Mouse (Mus musculus): ENCODE measurements at regions not wholly inside any gene's neighbourhood (a gene's known extent, or its start where the extent isn't known, plus 50 kb on each side); places are given as distances from the start of the nearest gene placed in this dataset.
"Not testable (repeated sequence)": the region's sequence is repeated elsewhere in the genome, so short reads cannot be mapped to it uniquely, and the experiment has no call there.

DNA sequence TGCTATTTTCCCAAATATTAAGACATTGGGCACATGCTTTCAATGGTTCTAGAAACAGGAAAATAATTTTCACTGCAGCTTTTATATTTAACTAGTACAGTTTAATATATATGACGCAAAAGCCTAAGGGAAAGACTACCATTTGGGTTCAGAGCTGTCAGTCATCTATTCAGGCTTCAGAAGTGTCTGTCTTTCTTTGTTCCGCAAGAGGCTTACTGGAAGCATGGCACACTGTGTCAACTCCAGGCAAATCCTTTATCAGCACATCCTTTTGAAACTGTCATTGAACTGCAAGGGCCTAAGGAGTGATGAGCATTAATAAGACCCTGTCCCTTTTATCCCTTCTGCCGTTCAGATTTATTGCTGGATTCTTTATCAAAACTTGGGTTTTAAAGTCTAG lies 158.2 kb downstream of the Gm5152 start:
- H3K4me3 ChIP-seq (replicated peaks); H3K27me3 ChIP-seq; H3K9ac ChIP-seq; H3K4me2 ChIP-seq; H3K36me3 ChIP-seq; ATAC-seq (replicated peaks; ENCODE audit: low FRiP score); H3K9me3 ChIP-seq (replicated peaks); H3K27ac ChIP-seq; H3K4me1 ChIP-seq: not testable (repeated sequence)
- 85% methylated on average over 3 of the region's 3 CpGs for WGBS

DNA sequence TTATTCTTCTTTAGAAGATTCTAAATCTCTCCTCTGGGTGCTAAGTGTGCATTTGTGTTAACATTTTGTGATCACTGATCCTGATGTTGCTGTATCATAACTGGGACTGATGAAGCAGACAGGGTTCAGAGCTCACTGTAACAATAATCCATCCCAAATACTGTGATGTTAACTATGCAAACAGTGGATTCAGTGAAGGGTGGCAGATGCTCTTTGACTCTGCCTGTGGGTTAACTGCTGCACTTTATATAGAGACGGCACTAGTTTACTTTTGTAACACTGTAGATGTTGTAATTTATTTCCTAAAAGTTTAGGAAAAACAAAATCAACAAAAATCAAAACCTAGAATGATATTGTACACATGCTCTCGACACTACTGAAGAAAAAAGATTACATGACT lies 190.9 kb downstream of the Gm5152 start:
- H3K4me2 ChIP-seq = no peak overlapping the region
- ATAC-seq (replicated peaks; ENCODE audit: low FRiP score) = peak; percentile 79; the same call in 1 of the 2 replicates
- H3K4me3 ChIP-seq (replicated peaks) = no peak overlapping the region
- H3K27ac ChIP-seq = no peak overlapping the region
- H3K9ac ChIP-seq = no peak overlapping the region
- H3K9me3 ChIP-seq (replicated peaks) = no peaks in the 10 kb centered on the region
- H3K36me3 ChIP-seq = no peaks in the 10 kb centered on the region
- WGBS = 32% methylated on average over 2 of the region's 2 CpGs
- no peaks in the 10 kb centered on the region for H3K27me3 ChIP-seq
- no peaks in the 10 kb centered on the region for H3K4me1 ChIP-seq

DNA sequence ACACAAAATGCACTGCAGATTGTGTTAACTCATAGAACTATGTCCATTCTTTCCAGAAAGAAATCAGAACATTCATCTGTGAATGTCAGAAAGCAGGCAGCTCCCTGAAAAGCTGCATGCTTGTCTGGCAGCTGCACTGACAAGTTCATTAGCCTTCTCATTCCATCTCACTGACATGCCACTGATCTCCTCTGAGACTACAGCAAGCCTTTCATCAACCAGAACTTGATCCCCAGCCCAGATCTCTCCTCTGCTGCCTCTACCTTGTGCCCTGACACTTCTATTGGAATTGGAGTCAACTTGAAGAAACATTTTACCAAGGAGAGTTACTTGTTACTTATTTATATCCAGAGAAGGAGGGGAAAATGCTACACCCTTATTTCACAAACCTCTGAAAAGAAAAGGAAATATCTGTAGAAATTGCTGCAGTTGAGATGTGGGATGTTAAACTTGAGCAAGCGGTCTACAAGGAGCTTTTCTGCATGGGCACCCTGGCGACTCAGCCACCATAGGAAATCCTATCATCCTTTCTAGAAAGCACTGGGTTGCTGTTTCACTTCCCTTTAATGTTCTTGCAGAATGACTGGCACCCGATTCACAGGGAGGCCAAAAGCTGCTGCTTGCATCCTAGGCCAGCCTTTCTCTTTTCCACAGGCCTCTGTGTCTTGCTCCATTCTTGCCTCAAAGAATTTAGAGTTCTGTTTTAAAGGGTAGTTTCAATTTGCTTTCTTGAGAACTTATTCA lies 191.5 kb downstream of the Gm5152 start:
- H3K4me3 ChIP-seq (replicated peaks) = no peak overlapping the region
- no peaks in the 10 kb centered on the region for H3K36me3 ChIP-seq
- H3K4me1 ChIP-seq = no peaks in the 10 kb centered on the region
- no peak overlapping the region for H3K9ac ChIP-seq
- 49% methylated on average over 3 of the region's 3 CpGs for WGBS
- H3K27me3 ChIP-seq = no peaks in the 10 kb centered on the region
- H3K4me2 ChIP-seq = no peak overlapping the region
- no peak; the same call in 1 of the 2 replicates for ATAC-seq (replicated peaks; ENCODE audit: low FRiP score)
- H3K27ac ChIP-seq = no peak overlapping the region
- no peaks in the 10 kb centered on the region for H3K9me3 ChIP-seq (replicated peaks)

DNA sequence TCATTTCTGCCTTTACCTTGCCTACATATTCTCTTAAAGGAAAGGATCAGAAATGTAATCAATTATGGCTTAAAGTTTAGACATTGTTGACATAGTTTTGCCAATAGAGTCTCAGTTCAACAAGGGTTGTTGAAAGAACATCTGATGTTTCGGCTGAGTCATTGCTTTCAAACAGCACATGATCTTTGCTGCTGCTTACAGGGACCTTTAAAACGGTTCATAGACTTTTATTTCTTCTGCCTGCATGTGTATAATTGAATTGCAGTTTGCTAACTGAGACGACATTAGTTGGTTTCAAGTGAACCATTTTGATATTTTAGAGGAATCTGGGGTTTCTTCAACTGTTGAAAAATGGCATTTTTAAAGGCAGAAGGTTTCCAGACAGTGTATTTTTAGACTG lies 204.7 kb downstream of the Gm5152 start:
- Histone ChIP-seq H3K4me2 (no peak overlapping the region), H3K9me3 (replicated peaks) (no peaks in the 10 kb centered on the region), H3K27me3 (no peaks in the 10 kb centered on the region), H3K4me1 (no peaks in the 10 kb centered on the region), H3K27ac (no peak overlapping the region), H3K36me3 (no peaks in the 10 kb centered on the region), H3K4me3 (replicated peaks) (no peak overlapping the region), H3K9ac (no peak overlapping the region)
- ATAC-seq (replicated peaks; ENCODE audit: low FRiP score) = no peak
- WGBS = 35% methylated on average over 3 of the region's 3 CpGs

DNA sequence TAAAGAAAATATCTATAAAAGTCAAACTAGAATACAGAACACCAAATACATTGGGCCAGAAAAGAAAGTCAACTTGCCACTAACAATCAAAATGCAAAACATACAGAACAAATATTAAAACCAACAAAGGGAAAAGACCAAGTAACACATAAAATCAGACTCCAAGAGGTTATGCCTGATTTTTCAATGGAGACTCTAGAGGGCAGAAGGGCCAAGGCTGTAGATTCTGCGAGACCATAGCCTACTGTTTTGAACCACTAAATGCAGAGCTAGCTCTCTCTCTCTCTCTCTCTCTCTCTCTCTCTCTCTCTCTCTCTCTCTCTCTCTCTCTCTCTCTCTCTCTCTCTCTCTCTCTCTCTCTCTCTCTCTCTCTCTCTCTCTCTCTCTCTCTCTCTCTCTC lies 221.2 kb downstream of the Gm5152 start:
- not testable (repeated sequence) for H3K27me3 ChIP-seq; H3K4me3 ChIP-seq (replicated peaks); H3K9ac ChIP-seq; H3K27ac ChIP-seq; H3K36me3 ChIP-seq; ATAC-seq (replicated peaks; ENCODE audit: low FRiP score); H3K9me3 ChIP-seq (replicated peaks); H3K4me1 ChIP-seq; H3K4me2 ChIP-seq
- WGBS = 80% methylated on average over 1 of the region's 1 CpGs
